Mouse (Mus musculus) granulocyte monocyte progenitor cell, adult 5-6 weeks (primary cell): ENCODE measurements at regions not wholly inside any gene's neighbourhood (a gene's known extent, or its start where the extent isn't known, plus 50 kb on each side); places are given as distances from the start of the nearest gene placed in this dataset.

Source experiments
- ATAC-seq: replicated peaks from 2 replicates; pipeline ENCODE4 v1.8.0; 2016; ENCODE audit warnings: mild to moderate bottlenecking, moderate TSS enrichment, inconsistent platforms; ENCODE audit not compliant: poor library complexity, severe bottlenecking

GRCm38 (mm10) chr16:25042669-25043440 lies 243.8 kb upstream of the Tprg start:
- ATAC-seq, result no peak

GRCm38 (mm10) chr16:25044637-25045036 lies 242.0 kb upstream of the Tprg start:
- no peak for ATAC-seq

GRCm38 (mm10) chr16:25047726-25048125 lies 238.9 kb upstream of the Tprg start:
- no peak for ATAC-seq

- ATAC-seq, result no peak
Observed at GRCm38 (mm10) chr16:25049928-25050510, 236.6 kb upstream of the Tprg start.

- ATAC-seq, result no peak
Observed at GRCm38 (mm10) chr16:25051044-25051443, 235.6 kb upstream of the Tprg start.

- ATAC-seq, result peak; percentile 52
Observed at GRCm38 (mm10) chr16:25052428-25052827, 234.2 kb upstream of the Tprg start.

GRCm38 (mm10) chr16:25052917-25053343 lies 233.7 kb upstream of the Tprg start:
- ATAC-seq, result peak; percentile 94

- ATAC-seq, result no peak
Observed at GRCm38 (mm10) chr16:25054304-25054703, 232.3 kb upstream of the Tprg start.

GRCm38 (mm10) chr16:25055376-25055775 lies 231.2 kb upstream of the Tprg start:
- no peak for ATAC-seq

- peak; percentile 25; the same call in 1 of the 2 replicates for ATAC-seq
Observed at GRCm38 (mm10) chr16:25058051-25058747, 228.4 kb upstream of the Tprg start.

GRCm38 (mm10) chr16:25058812-25059501 lies 227.7 kb upstream of the Tprg start:
- ATAC-seq, result peak; percentile 80

- peak; percentile 5; the same call in 1 of the 2 replicates for ATAC-seq
Observed at GRCm38 (mm10) chr16:25059504-25059992, 227.1 kb upstream of the Tprg start.

- no peak for ATAC-seq
Observed at GRCm38 (mm10) chr16:25060266-25060665, 226.4 kb upstream of the Tprg start.

- no peak for ATAC-seq
Observed at GRCm38 (mm10) chr16:25061631-25062030, 225.0 kb upstream of the Tprg start.

GRCm38 (mm10) chr16:25063981-25064380 lies 222.6 kb upstream of the Tprg start:
- no peak for ATAC-seq

GRCm38 (mm10) chr16:25064538-25064937 lies 222.1 kb upstream of the Tprg start:
- ATAC-seq, result peak; percentile 52

GRCm38 (mm10) chr16:25066822-25067221 lies 219.8 kb upstream of the Tprg start:
- no peak for ATAC-seq

GRCm38 (mm10) chr16:25067276-25068249 lies 219.1 kb upstream of the Tprg start:
- ATAC-seq, result peak; percentile 35; the same call in 1 of the 2 replicates

GRCm38 (mm10) chr16:25080811-25081210 lies 205.8 kb upstream of the Tprg start:
- ATAC-seq, result no peak
